ENCODE assay signal across 21 mouse cellular contexts in the genomic region with DNA sequence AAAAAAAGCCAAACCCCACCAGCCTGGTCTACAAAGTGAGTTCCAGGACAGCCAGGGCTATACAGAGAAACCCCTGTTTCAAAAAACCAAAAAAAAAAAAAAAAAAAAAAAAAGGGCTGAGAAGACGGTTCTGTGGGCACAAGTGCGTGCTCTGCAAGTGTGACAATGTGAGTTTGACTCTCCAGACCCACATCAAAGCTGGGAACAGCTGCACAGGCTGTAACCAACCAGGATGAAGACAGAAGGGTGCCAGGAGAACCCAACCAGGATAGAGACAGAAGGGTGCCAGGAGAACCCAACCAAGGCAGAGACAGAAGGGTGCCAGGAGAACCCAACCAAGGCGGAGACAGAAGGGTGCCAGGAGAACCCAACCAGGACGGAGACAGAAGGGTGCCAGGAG.
"Had no signal": no experiment of that assay in that cellular context is flagged by ENCODE, and none has a peak within 500 bp of the region (broad histone marks: within the 10 kb centered on the region; RNA-seq: fewer than 3 reads in every experiment).

No protein-coding gene starts in this region.

- H3K4me3 ChIP-seq: heart, adult 2 months; heart, embryonic 13.5 days; heart, embryonic 15.5 days; hindbrain, embryonic 13.5 days; hindbrain, embryonic 15.5 days; limb, embryonic 13.5 days; limb, embryonic 15.5 days had no signal

- H3K27me3 ChIP-seq: hindbrain, embryonic 13.5 days; hindbrain, embryonic 15.5 days; limb, embryonic 13.5 days; limb, embryonic 15.5 days had no signal

- H3K9ac ChIP-seq: heart, embryonic 13.5 days; heart, embryonic 15.5 days; hindbrain, embryonic 13.5 days; hindbrain, embryonic 15.5 days; limb, embryonic 13.5 days; limb, embryonic 15.5 days had no signal

- H3K9me3 ChIP-seq: heart, embryonic 13.5 days; heart, embryonic 15.5 days; hindbrain, embryonic 13.5 days; hindbrain, embryonic 15.5 days; limb, embryonic 13.5 days; limb, embryonic 15.5 days had no signal

- H3K27ac ChIP-seq: heart, adult 2 months; heart, embryonic 13.5 days; heart, embryonic 15.5 days; hindbrain, embryonic 13.5 days; hindbrain, embryonic 15.5 days; hindbrain, postnatal 0 days; limb, embryonic 13.5 days; limb, embryonic 15.5 days had no signal

- DNase-seq: gastrocnemius, postnatal 14 days; gastrocnemius, postnatal 36 days; heart, adult 11 months; heart, adult 2 months; heart, postnatal 14 days; heart, postnatal 36 days; kidney, adult 11 months; kidney, adult 8-10 months; kidney, postnatal 10 days; kidney, postnatal 36 days; layer of hippocampus, adult 9-11 months; layer of hippocampus, postnatal 36 days; left cerebral cortex, postnatal 4 days had no signal

- H3K4me2 ChIP-seq: heart, embryonic 11.5 days; heart, embryonic 13.5 days; heart, embryonic 15.5 days; hindbrain, embryonic 13.5 days; hindbrain, embryonic 15.5 days; limb, embryonic 13.5 days; limb, embryonic 15.5 days had no signal
